Mouse (Mus musculus) midbrain, embryonic 10.5 days (tissue): ENCODE results near the gene Thsd7a. TPM values are rescaled to one million over a fixed set of nuclear protein-coding genes. Genes with fewer than 3 reads are reported as not detected.

Source experiments
- DNase-seq: peaks from one replicate; pipeline ENCODE4 v3.0.0-alpha.2; 2017; ENCODE audit warnings: low spot score
- H3K27ac ChIP-seq: fragments of 300-500 bp; sonication (generic); replicated peaks from 2 replicates; pipeline ENCODE4 v1.5.1; 2016; ENCODE audit warnings: mild to moderate bottlenecking
- H3K27me3 ChIP-seq: fragments of 300-500 bp; sonication (generic); 2 replicates; pipeline ENCODE4 v1.6.1; 2016; ENCODE audit warnings: low read depth, mild to moderate bottlenecking; ENCODE audit not compliant: poor library complexity, severe bottlenecking
- H3K36me3 ChIP-seq: fragments of 300-500 bp; sonication (generic); 2 replicates; pipeline ENCODE4 v1.6.1; 2016; ENCODE audit warnings: mild to moderate bottlenecking, moderate library complexity
- H3K4me1 ChIP-seq: fragments of 300-500 bp; sonication (generic); 2 replicates; pipeline ENCODE4 v1.6.1; 2016
- H3K4me3 ChIP-seq: fragments of 300-500 bp; sonication (generic); 2 replicates; pipeline ENCODE4 v1.5.1; 2016; ENCODE audit warnings: mild to moderate bottlenecking, moderate library complexity
- H3K9me3 ChIP-seq: fragments of 300-500 bp; sonication (generic); replicated peaks from 2 replicates; pipeline ENCODE4 v1.6.1; 2016; ENCODE audit warnings: mild to moderate bottlenecking
- WGBS: fragments of 180-500 bp; shearing (Covaris S2); methylation state at CpG from one replicate; pipeline ENCODE4 v1.1.7; 2016; 5-methylcytosine and 5-hydroxymethylcytosine counted together
- polyA plus RNA-seq: library from polyadenylated mRNA; unstranded; fragments of >200 nt; fragmentation: Nextera tagmentation; extraction: Ambion mirVana; gene quantifications from 2 replicates; pipeline ENCODE4 v1.2.1, GENCODE M21; 2016

Gene Thsd7a
- polyA plus RNA-seq, 1 experiment from 2014 or later = 10.7 TPM

GRCm38 (mm10) chr6:12393574-12394380 is 355.4 kb downstream of the Thsd7a start:
- Histone ChIP-seq H3K27me3 (no peaks in the 10 kb centered on the region), H3K27ac (no peak overlapping the region), H3K4me1 (no peaks in the 10 kb centered on the region), H3K9me3 (no peaks in the 10 kb centered on the region), H3K36me3 (no peaks in the 10 kb centered on the region), H3K4me3 (no peak overlapping the region)
- DNase-seq = no peak
- 78% methylated on average over 2 of the region's 2 CpGs for WGBS

- WGBS = 97% methylated on average over 1 of the region's 1 CpGs
- Histone ChIP-seq H3K27me3 (no peaks in the 10 kb centered on the region), H3K4me1 (no peaks in the 10 kb centered on the region), H3K4me3 (no peak overlapping the region), H3K36me3 (no peaks in the 10 kb centered on the region), H3K9me3 (no peaks in the 10 kb centered on the region), H3K27ac (no peak overlapping the region)
- DNase-seq = no peak
These were observed 362.5 kb downstream of the Thsd7a start for GRCm38 (mm10) chr6:12386731-12387130.

- Histone ChIP-seq H3K27me3 (no peaks in the 10 kb centered on the region), H3K9me3 (no peaks in the 10 kb centered on the region), H3K4me1 (no peaks in the 10 kb centered on the region), H3K4me3 (no peak overlapping the region), H3K27ac (no peak overlapping the region), H3K36me3 (no peaks in the 10 kb centered on the region)
- DNase-seq = no peak
- WGBS = 93% methylated on average over 3 of the region's 3 CpGs
These were observed 363.6 kb downstream of the Thsd7a start for GRCm38 (mm10) chr6:12385591-12385990.

DNA sequence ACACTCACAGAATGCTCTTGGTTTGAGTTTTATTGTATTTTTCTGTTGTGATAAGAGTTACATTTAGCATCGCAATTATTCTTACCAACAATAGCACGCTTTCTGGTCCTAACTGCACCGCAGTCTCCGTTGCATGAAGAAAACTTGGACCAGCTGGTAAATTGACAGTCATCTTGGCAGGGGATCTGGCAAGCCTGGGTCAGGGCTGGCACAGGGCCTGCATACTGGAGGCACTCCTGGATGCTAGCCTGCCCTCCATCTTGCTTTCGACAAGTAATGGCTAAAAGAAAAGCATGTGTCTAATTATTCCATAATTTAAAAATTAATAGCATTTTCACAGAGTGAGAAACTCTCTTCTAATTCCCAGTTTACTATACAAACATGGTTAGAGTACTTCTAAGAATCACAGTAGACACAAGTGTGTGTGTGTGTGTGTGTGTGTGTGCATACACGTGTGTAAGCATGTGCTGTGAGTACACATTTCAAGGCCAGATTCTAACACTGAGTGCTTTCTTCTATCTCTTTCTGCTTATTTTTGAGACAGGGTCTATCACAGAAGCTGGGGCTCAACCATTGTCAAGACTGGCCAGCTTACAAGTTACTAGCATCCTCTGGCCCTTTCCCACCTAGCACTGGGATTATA is 368.0 kb downstream of the Thsd7a start:
- no peak overlapping the region for H3K27ac ChIP-seq
- 94% methylated on average over 6 of the region's 6 CpGs for WGBS

DNA sequence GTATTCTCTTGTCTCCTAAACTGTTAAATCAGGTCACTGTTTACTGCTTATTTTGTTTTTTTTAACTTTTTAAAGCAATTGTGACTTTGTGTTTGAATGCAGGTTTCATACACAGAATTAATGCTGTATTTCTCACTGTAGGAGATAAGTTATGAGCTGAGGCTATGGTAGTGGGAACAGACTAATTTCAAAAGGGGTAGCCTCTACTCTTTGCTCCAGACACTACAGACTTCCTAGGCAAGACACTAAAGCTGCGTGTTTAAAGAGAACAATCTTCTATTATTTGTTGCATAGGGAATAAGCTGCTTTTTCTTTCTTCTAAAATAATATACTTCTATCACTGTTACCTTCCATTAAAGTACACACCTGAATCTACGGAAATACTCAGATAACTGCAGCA is 368.5 kb downstream of the Thsd7a start:
- Histone ChIP-seq H3K36me3 (no peaks in the 10 kb centered on the region), H3K9me3 (no peaks in the 10 kb centered on the region), H3K27ac (no peak overlapping the region), H3K27me3 (no peaks in the 10 kb centered on the region), H3K4me1 (no peaks in the 10 kb centered on the region), H3K4me3 (no peak overlapping the region)
- DNase-seq = no peak
- 90% methylated on average over 2 of the region's 2 CpGs for WGBS

More for the DNA sequence above, 368.0 kb downstream of the Thsd7a start:
- DNase-seq = no peak
- no peak overlapping the region for H3K4me3 ChIP-seq
- H3K4me1 ChIP-seq = no peaks in the 10 kb centered on the region
- H3K36me3 ChIP-seq = no peaks in the 10 kb centered on the region
- no peaks in the 10 kb centered on the region for H3K9me3 ChIP-seq
- H3K27me3 ChIP-seq = no peaks in the 10 kb centered on the region

DNA sequence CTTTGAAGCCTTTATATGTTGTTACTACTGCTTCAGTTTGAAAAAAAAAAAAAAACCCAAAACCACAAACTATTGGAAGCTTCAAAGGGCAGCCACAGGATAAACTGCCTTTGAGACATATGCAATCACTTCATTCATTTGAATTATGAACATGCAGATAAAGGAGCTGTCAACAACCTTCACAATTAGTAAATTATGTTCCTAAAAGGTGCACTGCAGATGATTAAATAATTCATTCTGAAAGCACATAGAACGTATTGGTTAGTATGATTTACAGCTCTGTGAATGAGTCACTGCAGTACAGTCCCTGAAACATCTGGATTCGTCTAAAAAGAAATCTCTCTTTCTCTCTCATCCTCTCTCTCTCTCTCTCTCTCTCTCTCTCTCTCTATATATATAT is 390.5 kb downstream of the Thsd7a start:
- Histone ChIP-seq H3K36me3 (no peaks in the 10 kb centered on the region), H3K4me1 (no peaks in the 10 kb centered on the region), H3K9me3 (no peaks in the 10 kb centered on the region), H3K27me3 (no peaks in the 10 kb centered on the region), H3K27ac (no peak overlapping the region), H3K4me3 (no peak overlapping the region)
- DNase-seq = no peak
- 93% methylated on average over 2 of the region's 2 CpGs for WGBS

DNA sequence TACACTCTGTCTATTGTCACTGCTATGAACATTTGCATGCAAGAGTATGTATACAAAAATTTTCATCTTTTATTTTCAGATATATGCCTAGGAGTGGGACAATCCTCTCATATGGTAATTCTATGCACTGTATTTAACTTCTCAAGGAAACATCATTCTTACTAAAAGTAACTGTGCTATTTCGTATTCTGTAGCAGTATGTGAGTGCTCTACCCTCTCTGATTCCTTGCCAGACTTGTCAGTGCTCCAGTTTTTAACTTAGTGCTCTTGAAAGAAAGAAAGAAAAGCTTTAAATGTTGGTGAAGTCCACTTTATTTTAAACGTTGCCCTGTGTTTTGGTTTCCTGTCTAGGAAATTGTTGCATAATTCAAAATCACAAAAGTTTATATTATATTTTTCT is 395.6 kb downstream of the Thsd7a start:
- 86% methylated on average over 2 of the region's 2 CpGs for WGBS
- Histone ChIP-seq H3K4me3 (no peak overlapping the region), H3K4me1 (no peaks in the 10 kb centered on the region), H3K27me3 (no peaks in the 10 kb centered on the region), H3K27ac (no peak overlapping the region), H3K9me3 (no peaks in the 10 kb centered on the region), H3K36me3 (no peaks in the 10 kb centered on the region)
- DNase-seq = no peak

GRCm38 (mm10) chr6:12352165-12352719 is 397.0 kb downstream of the Thsd7a start:
- no peaks in the 10 kb centered on the region for H3K36me3 ChIP-seq
- 81% methylated on average over 9 of the region's 9 CpGs for WGBS
- no peaks in the 10 kb centered on the region for H3K27me3 ChIP-seq
- no peak for DNase-seq
- no peak overlapping the region for H3K27ac ChIP-seq
- peaks cover 3% of the 10 kb centered on the region; the same call in 1 of the 2 replicates for H3K4me1 ChIP-seq
- H3K9me3 ChIP-seq = no peaks in the 10 kb centered on the region
- no peak overlapping the region for H3K4me3 ChIP-seq

DNA sequence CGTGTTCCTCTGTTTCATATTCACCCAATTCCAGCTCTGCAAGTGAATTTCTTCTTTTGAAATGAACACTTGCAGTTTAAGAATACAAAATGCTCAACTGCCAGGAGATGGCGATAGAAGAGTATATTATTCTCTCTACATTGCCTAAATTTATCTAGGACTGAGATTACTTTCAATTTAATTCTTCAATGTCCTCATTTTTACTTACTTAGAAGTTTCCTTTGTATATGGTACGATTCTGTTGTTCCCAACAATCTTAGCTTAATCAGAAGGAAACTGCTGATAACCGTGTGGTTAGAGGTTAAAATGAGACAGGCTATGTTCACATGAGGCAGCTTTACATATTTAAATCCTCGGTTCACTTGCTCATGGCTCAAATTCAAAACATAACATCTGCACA is 398.5 kb downstream of the Thsd7a start:
- no peaks in the 10 kb centered on the region for H3K9me3 ChIP-seq
- H3K27me3 ChIP-seq = no peaks in the 10 kb centered on the region
- no peak for DNase-seq
- H3K4me1 ChIP-seq = peaks cover 3% of the 10 kb centered on the region; the same call in 1 of the 2 replicates
- H3K27ac ChIP-seq = no peak overlapping the region
- WGBS = 66% methylated on average over 5 of the region's 5 CpGs
- no peak overlapping the region for H3K4me3 ChIP-seq
- H3K36me3 ChIP-seq = no peaks in the 10 kb centered on the region

DNA sequence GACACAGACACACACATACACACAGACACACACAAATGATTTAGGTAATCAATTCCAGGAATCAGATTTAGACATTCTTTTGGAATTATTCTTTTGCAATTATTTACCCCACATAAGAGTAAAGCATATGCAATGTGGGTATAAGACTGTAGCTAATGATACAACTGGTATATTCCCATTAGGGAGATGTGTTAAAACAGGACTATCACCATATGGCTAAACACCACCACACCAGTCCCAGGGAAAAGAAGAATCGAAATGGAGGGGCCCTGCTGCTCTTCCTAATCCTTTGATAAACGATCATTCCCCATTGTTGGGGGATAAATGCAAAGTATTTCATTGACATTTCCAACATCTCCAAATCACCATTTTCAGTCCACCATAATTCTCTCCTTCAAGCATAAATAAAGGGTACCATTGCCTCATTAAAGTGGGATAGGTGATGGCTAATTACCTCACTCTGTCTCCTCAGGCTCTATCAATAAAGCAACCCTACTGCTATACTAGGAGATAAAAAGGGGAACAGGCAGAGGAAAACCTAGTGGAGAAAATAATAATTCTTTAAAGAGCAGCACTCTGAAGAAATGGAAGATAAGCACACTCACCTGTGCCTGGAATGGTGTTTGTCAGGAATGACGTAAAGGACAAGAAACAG is 400.0 kb downstream of the Thsd7a start:
- Histone ChIP-seq H3K9me3 (no peaks in the 10 kb centered on the region), H3K36me3 (no peaks in the 10 kb centered on the region), H3K27me3 (no peaks in the 10 kb centered on the region), H3K27ac (no peak overlapping the region), H3K4me1 (peaks cover 3% of the 10 kb centered on the region; the same call in 1 of the 2 replicates), H3K4me3 (no peak overlapping the region)
- 67% methylated on average over 3 of the region's 3 CpGs for WGBS
- no peak for DNase-seq

DNA sequence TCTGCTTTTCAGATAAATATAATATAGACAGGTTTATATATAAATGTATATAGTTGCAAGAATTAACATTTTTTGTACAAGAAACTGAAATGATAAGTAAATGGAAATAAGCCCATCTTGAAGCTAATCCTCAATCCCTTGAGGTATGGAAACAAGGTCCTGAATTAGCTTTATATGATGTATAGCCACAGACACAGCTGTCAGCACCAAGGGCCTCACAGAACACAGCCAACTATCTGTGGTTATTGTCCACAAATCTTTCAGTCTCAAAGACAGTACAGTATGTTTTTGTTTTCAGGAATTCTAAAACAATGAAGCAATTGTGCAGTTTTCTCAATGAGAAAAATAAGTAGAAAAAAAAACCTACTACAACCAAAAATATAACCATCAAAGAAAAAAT is 400.5 kb downstream of the Thsd7a start:
- H3K9me3 ChIP-seq = no peaks in the 10 kb centered on the region
- no peak overlapping the region for H3K4me3 ChIP-seq
- H3K27me3 ChIP-seq = no peaks in the 10 kb centered on the region
- peaks cover 3% of the 10 kb centered on the region; the same call in 1 of the 2 replicates for H3K4me1 ChIP-seq
- DNase-seq = no peak
- no peak overlapping the region for H3K27ac ChIP-seq
- no peaks in the 10 kb centered on the region for H3K36me3 ChIP-seq

DNA sequence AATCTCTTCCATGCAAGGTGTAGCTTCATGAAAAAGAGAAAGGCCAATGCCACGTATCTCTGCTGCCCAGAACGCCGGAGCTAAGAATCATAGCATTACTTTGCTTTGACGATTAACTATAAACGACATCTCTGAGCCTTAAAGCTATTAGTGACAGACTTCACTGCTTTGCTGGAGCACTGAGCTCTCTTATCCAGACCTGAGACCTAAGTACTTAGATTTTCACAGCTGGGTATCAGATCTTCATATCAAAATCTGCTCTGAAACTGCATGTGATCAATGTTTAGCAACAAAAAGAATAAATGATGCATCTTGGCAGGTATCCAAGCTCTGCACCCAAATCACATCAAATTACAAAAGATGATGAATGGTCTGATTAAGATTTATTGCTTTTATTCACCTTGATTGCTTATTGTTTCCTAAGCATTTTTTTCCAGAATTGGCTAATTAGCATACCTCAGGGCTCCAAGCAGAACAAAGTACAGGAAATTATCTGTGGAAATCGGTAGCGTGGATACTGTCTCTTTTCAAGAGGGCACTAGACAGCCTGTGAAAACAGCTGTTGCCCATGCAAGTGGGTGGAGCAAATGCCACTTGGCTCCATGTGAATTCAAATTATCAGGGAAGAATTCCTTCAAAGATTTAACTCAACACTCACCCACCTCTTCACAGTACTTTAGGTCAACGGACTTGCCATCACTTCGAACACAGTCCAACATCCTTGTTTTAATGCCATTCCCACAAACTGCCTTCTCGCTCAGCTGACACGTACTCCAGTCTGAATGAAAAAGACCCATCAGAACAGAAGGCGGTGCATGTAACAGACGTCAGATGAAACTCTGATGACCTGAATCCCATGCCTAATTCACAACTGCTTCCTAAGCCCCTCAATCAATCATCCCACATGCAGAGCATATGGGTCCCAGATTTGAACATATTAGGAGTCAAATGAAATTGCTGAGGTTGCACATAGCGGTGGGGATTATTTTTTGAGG is 412.3 kb downstream of the Thsd7a start:
- Histone ChIP-seq H3K4me1 (no peaks in the 10 kb centered on the region), H3K9me3 (no peaks in the 10 kb centered on the region), H3K36me3 (no peaks in the 10 kb centered on the region), H3K4me3 (no peak overlapping the region), H3K27ac (no peak overlapping the region), H3K27me3 (no peaks in the 10 kb centered on the region)
- no peak for DNase-seq
- 83% methylated on average over 14 of the region's 14 CpGs for WGBS
